Mouse (Mus musculus) thymus, postnatal 36 days (tissue): ENCODE measurements around the gene Zfp947.
"Not testable (repeated sequence)": the region's sequence is repeated elsewhere in the genome, so short reads cannot be mapped to it uniquely, and the experiment has no call there.

ENCODE experiments used
- DNase-seq, 2 experiments: peaks; one replicate each; pipeline ENCODE4 v3.0.0; 2022; ENCODE audit warnings: mixed read lengths in 2 of 2

Zfp947 gene

GRCm38 (mm10) chr17:22165722-22166294 lies at the start of gene Zfp947:
Gene Zfp947, minus strand, starts transcription at chr17:22166190.
- DNase-seq: peak; percentile 9 to 18

GRCm38 (mm10) chr17:22165304-22165703 lies 686 bp downstream of the Zfp947 start:
- DNase-seq: not testable (repeated sequence)

- DNase-seq: not testable (repeated sequence)
These were observed 12.0 kb downstream of the Zfp947 start for GRCm38 (mm10) chr17:22153951-22154350.

- no peak for DNase-seq
These were observed 47.2 kb downstream of the Zfp947 start for GRCm38 (mm10) chr17:22118770-22119169.
